Mouse (Mus musculus) stomach, postnatal 0 days (tissue): ENCODE data around the gene Cma1.

Experiments used
- CTCF ChIP-seq: IDR thresholded peaks from 2 replicates; pipeline ENCODE4 v1.5.1; 2016; ENCODE audit warnings: antibody characterized with exemption, low read depth, mild to moderate bottlenecking, moderate library complexity
- EP300 ChIP-seq: optimal IDR thresholded peaks from 2 replicates; pipeline ENCODE3; 2016; ENCODE audit warnings: antibody characterized with exemption

- no peak for TF ChIP-seq CTCF
- TF ChIP-seq EP300: no peak
Measured at GRCm38 (mm10) chr14:55897671-55898070, 46.8 kb downstream of the Cma1 start.
